Mouse (Mus musculus): Measurements from ENCODE around the gene Smad6.

DNA sequence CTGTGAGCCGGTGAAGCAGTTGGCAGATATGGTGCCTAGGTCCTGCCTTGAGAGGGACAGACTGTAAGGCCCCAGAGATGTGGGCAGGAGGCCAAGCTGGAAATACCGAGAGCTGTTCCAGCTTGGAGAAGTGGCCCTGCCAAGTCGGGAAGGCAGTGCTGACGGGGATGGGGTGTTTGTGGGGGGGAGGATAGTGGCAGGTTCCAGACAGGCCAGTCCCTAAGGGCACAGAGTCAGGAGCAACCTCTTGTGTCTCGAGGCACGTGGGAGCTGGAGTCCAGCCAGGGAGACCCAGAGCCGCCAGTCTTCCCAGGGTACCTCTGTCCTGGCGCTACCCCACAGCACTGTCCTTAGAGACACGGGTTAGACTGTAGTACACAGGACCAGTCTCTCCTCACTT lies 53.3 kb downstream of the Smad6 start:
- TF ChIP-seq GATA1 (IDR thresholded peaks at IDR 0.05; ENCODE audit: low read length) (no peak), TAL1 (IDR thresholded peaks at IDR 0.05; ENCODE audit: low read length) (no peak)

All from erythroblast, embryonic 14.5 days (primary cell).